Comparison of ENCODE assay signal across 26 mouse cellular contexts in the genomic region with DNA sequence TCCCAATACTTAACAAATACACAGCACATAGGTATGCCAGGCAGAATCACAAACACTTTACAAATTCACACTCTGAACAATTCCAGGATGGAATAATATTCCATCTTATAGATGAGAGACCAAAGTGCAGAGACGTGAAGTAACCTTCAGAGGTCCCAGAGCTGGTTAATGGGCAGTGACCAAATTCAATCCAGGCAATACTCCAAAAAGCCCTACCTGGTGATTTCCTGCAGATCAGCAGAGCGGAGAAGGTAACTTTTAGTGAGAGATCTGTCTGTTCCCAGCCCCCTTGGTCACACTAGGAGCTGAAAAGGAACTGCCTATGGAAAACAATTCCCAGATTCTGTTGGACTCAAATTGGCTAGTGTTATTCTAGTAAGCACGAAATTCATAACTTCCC.
"Had no signal": no experiment of that assay in that cellular context is flagged by ENCODE, and none has a peak within 500 bp of the region (broad histone marks: within the 10 kb centered on the region; RNA-seq: fewer than 3 reads in every experiment).

No protein-coding gene starts in this region.

- DNase-seq: gastrocnemius, adult 2 months; gastrocnemius, postnatal 10 days; gastrocnemius, postnatal 25 days; heart, adult 2 months; heart, postnatal 14 days; heart, postnatal 4 days; layer of hippocampus, adult 9-11 months; layer of hippocampus, postnatal 36 days; left cerebral cortex, postnatal 4 days; lung, adult 18-20 months had no signal

- H3K27ac ChIP-seq: gastrocnemius, adult 2 months; heart, adult 2 months; heart, embryonic 13.5 days; heart, embryonic 15.5 days; hindbrain, embryonic 10.5 days; hindbrain, embryonic 12.5 days; hindbrain, embryonic 14.5 days; intestine, embryonic 15.5 days; kidney, postnatal 0 days; limb, embryonic 13.5 days; limb, embryonic 15.5 days; liver, embryonic 12.5 days; liver, embryonic 14.5 days had no signal

- H3K4me3 ChIP-seq: gastrocnemius, adult 2 months; heart, adult 2 months; heart, embryonic 13.5 days; heart, embryonic 15.5 days; hindbrain, embryonic 10.5 days; hindbrain, embryonic 12.5 days; intestine, embryonic 15.5 days; limb, embryonic 13.5 days; limb, embryonic 15.5 days; liver, embryonic 12.5 days had no signal

- H3K27me3 ChIP-seq: heart, embryonic 13.5 days; heart, embryonic 15.5 days; hindbrain, embryonic 12.5 days; intestine, embryonic 15.5 days; limb, embryonic 15.5 days; liver, embryonic 12.5 days had no signal

- ATAC-seq: forebrain, embryonic 16.5 days; hindbrain, embryonic 16.5 days; inflammation-experienced regulatory T-cells, adult 6 months; intestine, embryonic 15.5 days; intestine, postnatal 0 days; liver, embryonic 12.5 days had no signal

- H3K36me3 ChIP-seq: heart, embryonic 15.5 days; hindbrain, embryonic 10.5 days; hindbrain, embryonic 12.5 days; intestine, embryonic 15.5 days; limb, embryonic 13.5 days; limb, embryonic 15.5 days; liver, embryonic 12.5 days had no signal

- H3K9me3 ChIP-seq: heart, embryonic 13.5 days; heart, embryonic 15.5 days; hindbrain, embryonic 10.5 days; hindbrain, embryonic 12.5 days; intestine, embryonic 15.5 days; limb, embryonic 13.5 days; limb, embryonic 15.5 days; liver, embryonic 12.5 days had no signal

- H3K9ac ChIP-seq: heart, embryonic 13.5 days; heart, embryonic 15.5 days; hindbrain, embryonic 12.5 days; hindbrain, embryonic 14.5 days; intestine, embryonic 15.5 days; limb, embryonic 13.5 days; limb, embryonic 15.5 days; liver, embryonic 12.5 days; liver, embryonic 14.5 days had no signal

- H3K4me2 ChIP-seq: heart, embryonic 11.5 days; heart, embryonic 13.5 days; heart, embryonic 15.5 days; hindbrain, embryonic 12.5 days; hindbrain, embryonic 14.5 days; intestine, embryonic 15.5 days; limb, embryonic 13.5 days; limb, embryonic 15.5 days; liver, embryonic 12.5 days had no signal

- H3K4me1 ChIP-seq: hindbrain, embryonic 12.5 days; intestine, embryonic 15.5 days; limb, embryonic 13.5 days; limb, embryonic 15.5 days; liver, embryonic 12.5 days had no signal
